Mouse (Mus musculus) lung, postnatal 0 days (tissue): ENCODE measurements around the gene Lyg2. TPM values are rescaled to one million over a fixed set of nuclear protein-coding genes. Genes with fewer than 3 reads are reported as not detected.
A peak's percentile ranks its signal among the peaks of the same experiment; 100 is the strongest.

Experiments used
- ATAC-seq: fragments of 200-750 bp; cut with Nextera tagmentation; 2 replicates; pipeline ENCODE4 v1.8.0; 2017; ENCODE audit warnings: moderate library complexity
- DNase-seq: peaks from one replicate; pipeline ENCODE4 v3.0.0-alpha.2; 2016; ENCODE audit warnings: low spot score
- H3K27ac ChIP-seq: fragments of 300-500 bp; sonication (generic); 2 replicates; pipeline ENCODE4 v1.5.1; 2014; ENCODE audit warnings: antibody characterized with exemption, mild to moderate bottlenecking, low read length, mixed read lengths
- H3K27me3 ChIP-seq: fragments of 300-500 bp; sonication (generic); replicated peaks from 2 replicates; pipeline ENCODE4 v1.6.1; 2014; ENCODE audit warnings: low read length, mixed read lengths; ENCODE audit not compliant: insufficient read depth
- H3K36me3 ChIP-seq: fragments of 300-500 bp; sonication (generic); 2 replicates; pipeline ENCODE4 v1.6.1; 2014; ENCODE audit warnings: low read length, mixed read lengths; ENCODE audit not compliant: insufficient read depth
- H3K4me1 ChIP-seq: fragments of 300-500 bp; sonication (generic); 2 replicates; pipeline ENCODE4 v1.6.1; 2014; ENCODE audit warnings: antibody characterized with exemption, low read depth, low read length, mixed read lengths; ENCODE audit not compliant: insufficient read depth
- H3K4me2 ChIP-seq: fragments of 300-500 bp; sonication (generic); replicated peaks from 2 replicates; pipeline ENCODE4 v1.6.1; 2014; ENCODE audit warnings: low read depth, mild to moderate bottlenecking, low read length, moderate library complexity, mixed read lengths
- H3K4me3 ChIP-seq: fragments of 300-500 bp; sonication (generic); 2 replicates; pipeline ENCODE4 v1.5.1; 2014; ENCODE audit warnings: low read depth, low read length
- H3K9ac ChIP-seq: fragments of 300-500 bp; sonication (generic); replicated peaks from 2 replicates; pipeline ENCODE4 v1.6.1; 2014; ENCODE audit warnings: low read depth, mild to moderate bottlenecking
- H3K9me3 ChIP-seq: fragments of 300-500 bp; sonication (generic); 2 replicates; pipeline ENCODE4 v1.6.1; 2016; ENCODE audit warnings: low read length, mixed read lengths
- CTCF ChIP-seq: IDR thresholded peaks from 2 replicates; pipeline ENCODE4 v1.5.1; 2016; ENCODE audit warnings: antibody characterized with exemption, mild to moderate bottlenecking
- EP300 ChIP-seq: IDR thresholded peaks from 2 replicates; pipeline ENCODE4 v1.6.1; 2016; ENCODE audit warnings: antibody characterized with exemption, mild to moderate bottlenecking, control low read depth
- WGBS: fragments of 180-500 bp; shearing (Covaris S2); extraction: QIAGEN DNeasy Blood & Tissue Kit; methylation state at CpG from one replicate; pipeline ENCODE4 v1.1.7; 2014; 5-methylcytosine and 5-hydroxymethylcytosine counted together
- polyA plus RNA-seq: library from polyadenylated mRNA; unstranded; fragments of >200 nt; fragmentation: Nextera tagmentation; extraction: Ambion mirVana; gene quantifications from 2 replicates; pipeline ENCODE4 v1.2.1, GENCODE M21; 2015

Lyg2 gene
- not detected in 2 replicates for polyA plus RNA-seq

DNA sequence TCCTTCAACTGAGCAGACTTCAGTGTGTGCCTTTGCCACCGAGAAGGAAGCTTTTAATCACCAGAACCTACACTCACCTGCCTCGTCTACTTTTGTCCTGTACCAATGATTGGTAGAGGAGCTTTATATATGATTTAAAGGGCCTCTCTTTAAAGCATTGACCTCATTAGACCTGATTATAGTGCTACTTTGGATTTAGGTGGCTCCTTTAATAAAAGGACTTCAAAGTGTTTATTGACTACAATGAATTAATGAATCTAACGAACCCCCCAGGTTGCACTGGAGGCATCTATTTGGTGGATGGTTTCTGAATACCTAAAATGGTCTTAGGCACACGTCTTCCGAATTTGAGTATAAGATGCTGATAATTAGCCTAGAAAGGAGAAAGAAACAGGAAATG lies at the start of gene Lyg2:
Gene Lyg2 (minus strand): TSS at position 101 of the 400 bp plus-strand sequence.
- WGBS = 71% methylated on average over 5 of the region's 5 CpGs
- no peak for ATAC-seq

DNA sequence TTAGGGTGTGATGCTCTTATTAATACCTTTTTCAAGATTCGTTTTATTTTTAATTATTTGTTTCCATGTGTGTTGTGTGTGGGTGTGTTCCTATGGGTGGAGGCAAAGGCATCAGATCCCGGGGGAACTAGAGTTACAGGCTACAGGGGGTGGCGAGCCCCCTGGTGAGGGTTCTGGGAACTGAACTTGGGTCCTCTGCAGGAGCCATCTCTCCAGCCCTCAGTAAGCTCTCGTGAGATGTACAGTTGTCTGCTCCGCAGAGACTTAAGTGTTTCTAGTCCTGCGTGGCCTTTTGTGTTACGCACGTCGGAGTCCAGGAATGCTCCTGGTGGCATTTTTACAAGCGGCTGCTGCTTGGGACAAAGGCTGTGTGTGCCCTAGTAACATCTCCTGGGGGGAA lies 49.3 kb upstream of the Lyg2 start:
- TF ChIP-seq CTCF (no peak), EP300 (no peak)
- H3K4me2 ChIP-seq = no peak overlapping the region
- H3K27me3 ChIP-seq = no peaks in the 10 kb centered on the region
- ATAC-seq = no peak
- H3K4me3 ChIP-seq = no peak overlapping the region
- no peaks in the 10 kb centered on the region for H3K9me3 ChIP-seq
- H3K27ac ChIP-seq = no peak overlapping the region
- no peaks in the 10 kb centered on the region for H3K36me3 ChIP-seq
- no peaks in the 10 kb centered on the region for H3K4me1 ChIP-seq
- no peak for DNase-seq
- WGBS = 61% methylated on average over 10 of the region's 10 CpGs
- H3K9ac ChIP-seq = no peak overlapping the region

More for the DNA sequence above, at the start of gene Lyg2:
- no peak within 1 kb of the TSS for H3K4me3 ChIP-seq
- no peaks in the 10 kb centered on the region for H3K27me3 ChIP-seq
- H3K4me2 ChIP-seq = no peak within 1 kb of the TSS
- H3K36me3 ChIP-seq = no peaks in the 10 kb centered on the region
- no peak within 1 kb of the TSS for H3K27ac ChIP-seq
- H3K4me1 ChIP-seq = no peaks in the 10 kb centered on the region
- no peak for DNase-seq
- H3K9me3 ChIP-seq = no peaks in the 10 kb centered on the region
- no peak within 1 kb of the TSS for H3K9ac ChIP-seq
- TF ChIP-seq EP300 (no peak), CTCF (no peak)

DNA sequence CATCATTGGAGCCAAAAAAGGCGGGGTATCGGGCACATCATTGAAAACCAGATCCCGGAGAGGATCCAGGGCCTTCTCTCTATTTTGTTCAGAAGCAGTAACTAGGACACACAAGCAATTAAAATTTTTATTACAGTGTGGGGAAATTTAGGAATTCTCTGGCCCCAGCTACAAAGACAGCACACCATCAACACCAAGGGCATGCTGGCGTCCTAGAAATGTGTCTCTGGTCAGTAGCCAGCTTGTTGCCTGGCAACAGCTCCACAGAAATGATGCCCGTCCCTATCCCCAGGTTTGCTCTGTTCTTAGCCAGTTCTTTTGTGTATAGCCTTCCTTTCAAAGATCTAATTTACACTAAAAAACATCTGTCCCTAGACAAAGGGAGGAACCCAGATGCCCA lies 43.2 kb upstream of the Lyg2 start:
- ATAC-seq = no peak; the same call in 1 of the 2 replicates
- no peaks in the 10 kb centered on the region for H3K27me3 ChIP-seq
- H3K4me2 ChIP-seq = no peak overlapping the region
- no peak overlapping the region for H3K4me3 ChIP-seq
- peaks cover 9% of the 10 kb centered on the region; the same call in 1 of the 2 replicates for H3K4me1 ChIP-seq
- TF ChIP-seq CTCF (no peak), EP300 (no peak)
- H3K36me3 ChIP-seq = no peaks in the 10 kb centered on the region
- H3K27ac ChIP-seq = no peak overlapping the region
- peak; percentile 14 for DNase-seq
- WGBS = 58% methylated on average over 5 of the region's 5 CpGs
- H3K9ac ChIP-seq = no peak overlapping the region
- H3K9me3 ChIP-seq = no peaks in the 10 kb centered on the region

DNA sequence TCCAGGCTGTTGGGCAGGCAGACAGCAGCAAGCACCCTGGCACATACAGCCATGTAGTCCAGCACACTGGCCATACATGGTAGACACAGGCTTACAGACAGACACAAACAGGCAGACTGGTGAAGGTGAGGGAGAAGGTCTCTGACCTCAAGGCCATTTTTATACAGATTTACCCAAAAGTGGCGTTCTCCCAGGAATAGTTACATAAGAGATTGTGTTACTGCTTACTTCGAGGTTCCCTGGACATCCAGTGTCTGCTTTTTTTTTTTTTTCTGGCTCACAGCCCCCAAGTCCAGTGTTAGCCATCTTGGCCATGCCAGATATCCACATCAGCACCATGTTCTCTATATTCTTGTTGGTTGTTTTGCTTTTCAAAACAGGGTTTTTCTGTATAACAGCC lies 42.2 kb upstream of the Lyg2 start:
- DNase-seq (no peak), ATAC-seq (no peak)
- 61% methylated on average over 2 of the region's 2 CpGs for WGBS
- Histone ChIP-seq H3K4me1 (peaks cover 9% of the 10 kb centered on the region; the same call in 1 of the 2 replicates), H3K9ac (no peak overlapping the region), H3K36me3 (no peaks in the 10 kb centered on the region), H3K4me3 (no peak overlapping the region), H3K27ac (no peak overlapping the region), H3K9me3 (no peaks in the 10 kb centered on the region), H3K4me2 (no peak overlapping the region), H3K27me3 (no peaks in the 10 kb centered on the region)
- no peak for TF ChIP-seq CTCF

DNA sequence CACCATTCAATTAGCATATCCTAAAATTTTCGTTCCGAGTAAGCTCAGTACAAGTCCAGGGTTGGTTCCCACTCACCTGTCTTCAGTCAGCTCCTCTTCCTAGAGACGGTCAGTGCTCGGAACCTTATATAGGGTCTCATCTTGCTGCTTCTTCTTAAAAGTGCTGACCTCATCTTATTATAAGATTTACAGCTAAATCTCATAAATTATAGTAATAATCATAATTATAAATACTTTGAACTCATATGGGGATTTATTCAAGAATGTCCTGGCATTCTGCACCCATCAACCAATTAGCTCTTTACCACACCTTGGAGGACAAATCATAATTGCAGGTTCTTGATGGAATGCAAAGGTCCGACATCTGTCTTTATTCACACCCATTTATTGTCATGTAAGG lies 41.4 kb upstream of the Lyg2 start, which contains the start of gene Lyg1:
Gene Lyg1 (minus strand): TSS at position 101 of the 400 bp plus-strand sequence.
- DNase-seq = no peak
- no peak within 1 kb of the TSS for H3K4me3 ChIP-seq
- H3K36me3 ChIP-seq = no peaks in the 10 kb centered on the region
- H3K4me1 ChIP-seq = peaks cover 9% of the 10 kb centered on the region; the same call in 1 of the 2 replicates
- TF ChIP-seq CTCF (no peak), EP300 (no peak)
- H3K4me2 ChIP-seq = peak within 1 kb of the TSS; percentile 12; the same call in 1 of the 2 replicates
- no peak for ATAC-seq
- WGBS = 81% methylated on average over 5 of the region's 5 CpGs
- no peaks in the 10 kb centered on the region for H3K27me3 ChIP-seq
- no peaks in the 10 kb centered on the region for H3K9me3 ChIP-seq
- H3K27ac ChIP-seq = no peak within 1 kb of the TSS; the same call in 1 of the 2 replicates
- H3K9ac ChIP-seq = no peak within 1 kb of the TSS

DNA sequence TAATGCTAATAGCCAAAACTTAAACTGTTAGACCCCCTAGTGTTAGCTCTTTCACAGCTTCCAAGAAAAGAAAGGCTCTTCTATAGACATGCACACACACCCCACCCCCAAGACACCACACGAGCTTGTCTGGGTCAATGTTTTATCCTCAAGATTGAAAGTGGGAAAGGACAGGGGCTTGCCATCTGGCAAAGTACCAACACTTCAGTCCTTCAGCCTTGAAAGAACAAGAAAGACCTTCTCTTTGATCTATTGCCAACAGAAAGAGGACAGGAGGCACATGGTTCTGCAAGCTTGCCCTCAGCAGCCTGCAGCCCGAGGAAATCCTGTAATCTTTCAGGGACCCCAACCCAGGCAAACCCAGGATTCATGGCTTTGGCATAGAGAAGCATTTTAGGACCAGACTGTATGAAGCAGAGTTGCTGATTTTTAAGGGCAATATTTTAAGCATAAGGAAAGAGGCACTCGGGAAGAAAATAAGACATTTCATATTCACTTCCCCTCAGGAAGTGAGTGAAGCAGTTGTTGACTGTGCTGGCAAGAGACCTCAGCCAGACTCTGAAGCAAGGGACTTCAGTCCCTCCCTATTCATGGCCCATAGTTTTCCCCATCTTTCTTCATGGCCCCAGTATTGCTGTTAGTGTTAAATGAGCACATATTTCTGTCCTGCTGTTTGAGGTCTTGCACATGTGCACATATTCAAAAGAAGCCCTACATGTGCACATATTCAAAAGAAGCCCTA lies 40.6 kb upstream of the Lyg2 start:
- peak overlapping the region; percentile 12; the same call in 1 of the 2 replicates for H3K4me2 ChIP-seq
- no peak for TF ChIP-seq EP300
- TF ChIP-seq CTCF = no peak
- H3K9ac ChIP-seq = no peak overlapping the region
- DNase-seq (peak; percentile 71), ATAC-seq (peak; percentile 67)
- under 1% methylated on average over 3 of the region's 3 CpGs for WGBS
- no peaks in the 10 kb centered on the region for H3K36me3 ChIP-seq
- H3K27me3 ChIP-seq = no peaks in the 10 kb centered on the region
- no peaks in the 10 kb centered on the region for H3K9me3 ChIP-seq
- peaks cover 9% of the 10 kb centered on the region; the same call in 1 of the 2 replicates for H3K4me1 ChIP-seq
- H3K27ac ChIP-seq = no peak overlapping the region; the same call in 1 of the 2 replicates
- H3K4me3 ChIP-seq = no peak overlapping the region
